Mouse (Mus musculus): ENCODE results near the gene Rc3h1. TPM values are rescaled to one million over a fixed set of nuclear protein-coding genes. Genes with fewer than 3 reads are reported as not detected.

Rc3h1 gene
- polyA plus RNA-seq, 1 experiment from 2014 or later = 8.9 TPM

DNA sequence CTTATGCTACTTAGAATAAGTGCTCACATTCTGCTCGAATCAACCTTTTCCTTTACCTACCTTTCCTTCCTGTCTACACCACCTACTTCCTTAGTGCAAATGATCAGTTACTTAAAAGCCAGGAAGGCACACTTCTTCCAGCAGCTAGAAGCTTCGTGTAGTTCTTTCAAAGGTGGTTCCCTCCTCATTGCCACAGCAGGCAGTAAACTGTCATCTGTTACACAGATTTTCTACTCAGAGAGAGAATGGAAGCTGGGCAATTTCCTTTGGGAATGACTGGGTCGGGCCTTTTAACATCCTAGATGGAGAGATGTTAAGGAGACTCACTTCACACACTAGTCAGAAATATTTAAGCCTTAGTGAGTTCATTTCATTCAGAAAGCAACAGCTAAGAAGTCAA, 99.3 kb downstream of the Rc3h1 start:
- Histone ChIP-seq H3K4me3 (no peak overlapping the region), H3K27ac (replicated peaks) (no peak overlapping the region), H3K9me3 (no peaks in the 10 kb centered on the region), H3K36me3 (replicated peaks) (peaks cover 32% of the 10 kb centered on the region), H3K4me1 (peaks cover 3% of the 10 kb centered on the region; the same call in 1 of the 2 replicates), H3K27me3 (replicated peaks; ENCODE audit: low read depth, poor library complexity, severe bottlenecking) (no peaks in the 10 kb centered on the region)
- 74% methylated on average over 3 of the region's 3 CpGs for WGBS
- DNase-seq (ENCODE audit: low spot score) = no peak

DNA sequence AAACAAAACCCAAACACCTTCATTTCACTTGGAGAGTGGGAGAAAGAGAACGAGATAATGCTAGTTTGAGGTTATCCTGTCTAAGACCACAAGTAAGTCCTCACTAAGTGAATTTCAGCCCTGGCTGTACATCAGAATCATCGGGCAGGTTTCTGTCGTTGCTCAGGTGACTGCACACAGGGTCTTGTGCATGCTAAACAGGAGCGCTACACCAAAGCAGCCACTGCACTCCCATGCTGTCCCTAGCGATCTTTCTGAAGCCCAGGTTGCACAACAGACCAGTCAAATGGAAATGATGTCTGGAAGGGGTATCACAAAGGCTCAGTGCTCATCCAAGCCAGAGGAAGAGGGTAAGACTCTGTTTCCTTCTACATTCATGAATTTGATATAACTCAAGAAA, 100.3 kb downstream of the Rc3h1 start:
- Histone ChIP-seq H3K4me1 (peaks cover 3% of the 10 kb centered on the region; the same call in 1 of the 2 replicates), H3K27ac (replicated peaks) (no peak overlapping the region), H3K9me3 (no peaks in the 10 kb centered on the region), H3K4me3 (no peak overlapping the region), H3K27me3 (replicated peaks; ENCODE audit: low read depth, poor library complexity, severe bottlenecking) (no peaks in the 10 kb centered on the region), H3K36me3 (replicated peaks) (peaks cover 33% of the 10 kb centered on the region)
- whole genome bisulfite sequencing = 86% methylated on average over 5 of the region's 5 CpGs
- DNase-seq (ENCODE audit: low spot score) = no peak

DNA sequence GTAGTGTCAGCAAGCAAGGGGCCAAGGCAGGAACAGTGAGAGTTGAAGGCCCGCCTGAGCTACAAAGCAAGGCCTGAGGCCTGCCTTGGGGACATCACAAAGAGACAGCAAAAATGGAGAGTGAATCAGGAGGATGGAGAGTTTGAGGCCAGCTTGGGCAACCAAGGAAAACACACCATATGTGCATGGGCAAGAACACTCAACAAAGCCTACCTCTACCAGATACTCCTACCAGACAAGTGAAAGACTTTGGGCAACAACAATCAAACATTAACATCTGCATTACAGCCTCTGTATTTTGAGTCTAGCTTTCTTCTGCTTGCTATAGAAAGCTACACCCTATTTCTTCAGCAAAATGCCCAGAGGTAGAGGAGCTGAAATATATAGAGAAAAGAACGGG, 101.8 kb downstream of the Rc3h1 start:
- no peaks in the 10 kb centered on the region for H3K27me3 ChIP-seq (replicated peaks; ENCODE audit: low read depth, poor library complexity, severe bottlenecking)
- H3K4me1 ChIP-seq = peaks cover 3% of the 10 kb centered on the region; the same call in 1 of the 2 replicates
- 91% methylated on average over 2 of the region's 2 CpGs for WGBS
- no peaks in the 10 kb centered on the region for H3K9me3 ChIP-seq
- no peak overlapping the region for H3K4me3 ChIP-seq
- no peak overlapping the region for H3K27ac ChIP-seq (replicated peaks)
- no peak for DNase-seq (ENCODE audit: low spot score)
- H3K36me3 ChIP-seq (replicated peaks) = peaks cover 49% of the 10 kb centered on the region

DNA sequence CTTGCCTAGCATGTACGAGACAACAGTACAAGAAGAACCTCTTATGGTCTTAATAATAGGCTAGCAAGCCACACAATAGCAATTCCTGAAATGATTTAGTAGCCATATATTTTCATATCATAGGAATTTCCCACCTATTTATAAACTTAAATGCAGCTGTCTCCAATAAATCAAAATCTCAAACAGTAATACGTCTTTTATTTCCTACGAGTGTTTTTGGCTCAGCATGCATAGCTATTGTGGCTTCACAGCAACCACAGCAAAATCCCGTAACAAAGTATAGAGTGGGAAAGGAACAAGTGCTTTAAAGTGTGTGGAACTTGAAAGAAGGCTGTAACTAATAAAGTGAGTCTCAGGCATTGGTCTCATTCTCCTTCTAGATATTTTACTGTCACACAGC, 104.2 kb downstream of the Rc3h1 start:
- Histone ChIP-seq H3K27ac (replicated peaks) (no peak overlapping the region), H3K27me3 (replicated peaks; ENCODE audit: low read depth, poor library complexity, severe bottlenecking) (no peaks in the 10 kb centered on the region), H3K4me3 (no peak overlapping the region), H3K9me3 (no peaks in the 10 kb centered on the region), H3K36me3 (replicated peaks) (peaks cover 44% of the 10 kb centered on the region), H3K4me1 (no peaks in the 10 kb centered on the region; the same call in 1 of the 2 replicates)
- 96% methylated on average over 4 of the region's 4 CpGs for WGBS
- DNase-seq (ENCODE audit: low spot score) = no peak

DNA sequence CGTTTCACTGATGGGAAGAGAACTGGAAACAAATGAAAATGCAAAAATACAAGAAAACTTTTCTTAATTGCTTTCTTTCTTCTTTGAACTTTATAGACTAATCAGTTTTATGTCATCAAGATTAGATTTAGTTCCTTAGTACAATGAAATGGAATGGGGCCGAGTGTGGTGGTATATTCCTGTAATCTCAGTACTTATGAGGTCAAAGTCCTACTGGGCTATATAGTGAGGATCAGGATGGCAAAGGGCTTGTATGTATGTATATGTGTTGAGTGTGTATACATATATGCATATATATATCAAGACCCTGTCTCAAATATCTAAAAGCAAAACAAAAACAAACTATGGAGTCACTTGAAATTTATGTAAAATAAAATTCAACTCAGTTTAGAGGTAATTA, 110.2 kb downstream of the Rc3h1 start:
- Histone ChIP-seq H3K4me3 (no peak overlapping the region), H3K36me3 (replicated peaks) (peaks cover 56% of the 10 kb centered on the region), H3K9me3 (no peaks in the 10 kb centered on the region), H3K27ac (replicated peaks) (no peak overlapping the region), H3K27me3 (replicated peaks; ENCODE audit: low read depth, poor library complexity, severe bottlenecking) (no peaks in the 10 kb centered on the region), H3K4me1 (no peaks in the 10 kb centered on the region)
- 93% methylated on average over 2 of the region's 2 CpGs for WGBS
- no peak for DNase-seq (ENCODE audit: low spot score)

DNA sequence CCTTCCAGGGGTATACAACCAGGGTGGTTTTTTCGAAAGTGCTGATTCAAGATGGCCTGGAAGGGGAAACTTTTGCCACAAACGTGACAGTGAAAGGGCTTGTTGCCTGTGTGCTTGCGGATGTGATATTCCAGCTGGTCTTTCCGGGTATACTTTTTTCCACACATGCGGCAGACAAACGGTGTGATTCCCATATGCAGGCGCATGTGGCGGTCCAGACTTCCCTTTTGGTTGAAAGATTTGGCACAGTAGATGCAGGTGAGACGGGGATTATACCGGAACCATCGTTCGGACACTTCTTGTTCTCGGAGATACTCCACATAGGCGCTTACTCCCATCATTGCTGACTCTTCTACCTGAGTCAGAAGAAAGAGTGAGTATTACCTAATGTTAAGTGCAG, 113.8 kb downstream of the Rc3h1 start:
- no peaks in the 10 kb centered on the region for H3K4me1 ChIP-seq
- WGBS = 94% methylated on average over 14 of the region's 14 CpGs
- H3K36me3 ChIP-seq (replicated peaks) = peaks cover 38% of the 10 kb centered on the region
- H3K27ac ChIP-seq (replicated peaks) = no peak overlapping the region
- no peak overlapping the region for H3K4me3 ChIP-seq
- H3K27me3 ChIP-seq (replicated peaks; ENCODE audit: low read depth, poor library complexity, severe bottlenecking) = no peaks in the 10 kb centered on the region
- no peak for DNase-seq (ENCODE audit: low spot score)
- H3K9me3 ChIP-seq = no peaks in the 10 kb centered on the region

Other genes with a start within 250 kb of the Rc3h1 start
- 10.5 and 11.2 TPM in 2 replicates for gene Rabgap1l, start 113.2 kb upstream of the Rc3h1 start, polyA plus RNA-seq (2016; fragmentation: Nextera tagmentation; extraction: Ambion mirVana)
- gene Serpinc1, start 72.2 kb downstream of the Rc3h1 start, polyA plus RNA-seq (2016; fragmentation: Nextera tagmentation; extraction: Ambion mirVana) = 2.3 and 2.5 TPM in 2 replicates
- 5.7 TPM in 2 replicates for gene Zbtb37, start 128.4 kb downstream of the Rc3h1 start, polyA plus RNA-seq (2016; fragmentation: Nextera tagmentation; extraction: Ambion mirVana)
- 59.0 and 68.3 TPM in 2 replicates for gene Dars2, start 164.2 kb downstream of the Rc3h1 start, polyA plus RNA-seq (2016; fragmentation: Nextera tagmentation; extraction: Ambion mirVana)
- gene Cenpl, start 164.3 kb downstream of the Rc3h1 start, polyA plus RNA-seq (2016; fragmentation: Nextera tagmentation; extraction: Ambion mirVana) = 36.2 and 40.7 TPM in 2 replicates
- gene Klhl20, start 225.1 kb downstream of the Rc3h1 start, polyA plus RNA-seq (2016; fragmentation: Nextera tagmentation; extraction: Ambion mirVana) = 16.4 and 16.7 TPM in 2 replicates
- 5.1 and 5.6 TPM in 2 replicates for gene Ankrd45, start 236.3 kb downstream of the Rc3h1 start, polyA plus RNA-seq (2016; fragmentation: Nextera tagmentation; extraction: Ambion mirVana)